Mouse (Mus musculus): ENCODE measurements around the gene Prkab1. TPM values are rescaled to one million over a fixed set of nuclear protein-coding genes. Genes with fewer than 3 reads are reported as not detected.

Prkab1 gene
- polyA plus RNA-seq, 1 experiment: 27.7 TPM

GRCm38 (mm10) chr5:116004271-116004670 is 20.0 kb downstream of the Prkab1 start:
- Histone ChIP-seq H3K4me1 (ENCODE audit: control insufficient read depth, insufficient read depth, low read length) (no peaks in the 10 kb centered on the region), H3K27ac (ENCODE audit: insufficient read depth, low read length) (no peak overlapping the region), H3K9me3 (replicated peaks; ENCODE audit: control insufficient read depth, insufficient read depth, low read length, poor library complexity, severe bottlenecking) (no peaks in the 10 kb centered on the region), H3K4me3 (ENCODE audit: low read depth, low read length) (no peak overlapping the region), H3K9ac (ENCODE audit: low read depth, poor library complexity, severe bottlenecking) (no peak overlapping the region), H3K27me3 (ENCODE audit: control insufficient read depth, insufficient read depth, low read length, poor library complexity, severe bottlenecking) (no peaks in the 10 kb centered on the region), H3K36me3 (ENCODE audit: control insufficient read depth, insufficient read depth, low read length, poor library complexity, severe bottlenecking) (no peaks in the 10 kb centered on the region)
- TF ChIP-seq POLR2A (IDR thresholded peaks at IDR 0.05; ENCODE audit: insufficient read depth, low read length): no peak
- no peak for TF ChIP-seq CTCF (IDR thresholded peaks at IDR 0.05; ENCODE audit: low read depth, low read length)
- no peak for TF ChIP-seq EP300 (IDR thresholded peaks at IDR 0.05; ENCODE audit: insufficient read depth, low read depth, low read length)

- no peak overlapping the region for H3K9ac ChIP-seq (ENCODE audit: low read depth, poor library complexity, severe bottlenecking)
- H3K4me3 ChIP-seq (ENCODE audit: low read depth, low read length): peak overlapping the region; percentile 19
- H3K4me1 ChIP-seq (ENCODE audit: control insufficient read depth, insufficient read depth, low read length): no peaks in the 10 kb centered on the region
- no peak for TF ChIP-seq EP300 (IDR thresholded peaks at IDR 0.05; ENCODE audit: insufficient read depth, low read depth, low read length)
- TF ChIP-seq CTCF (IDR thresholded peaks at IDR 0.05; ENCODE audit: low read depth, low read length): no peak
- TF ChIP-seq POLR2A (IDR thresholded peaks at IDR 0.05; ENCODE audit: insufficient read depth, low read length): no peak
- no peak overlapping the region for H3K27ac ChIP-seq (ENCODE audit: insufficient read depth, low read length)
- H3K27me3 ChIP-seq (ENCODE audit: control insufficient read depth, insufficient read depth, low read length, poor library complexity, severe bottlenecking): no peaks in the 10 kb centered on the region
- no peaks in the 10 kb centered on the region for H3K9me3 ChIP-seq (replicated peaks; ENCODE audit: control insufficient read depth, insufficient read depth, low read length, poor library complexity, severe bottlenecking)
- no peaks in the 10 kb centered on the region for H3K36me3 ChIP-seq (ENCODE audit: control insufficient read depth, insufficient read depth, low read length, poor library complexity, severe bottlenecking)
Observed at GRCm38 (mm10) chr5:116003825-116004224, 20.5 kb downstream of the Prkab1 start.

- H3K4me1 ChIP-seq (ENCODE audit: control insufficient read depth, insufficient read depth, low read length): no peaks in the 10 kb centered on the region
- no peak overlapping the region for H3K9ac ChIP-seq (ENCODE audit: low read depth, poor library complexity, severe bottlenecking)
- TF ChIP-seq POLR2A (IDR thresholded peaks at IDR 0.05; ENCODE audit: insufficient read depth, low read length): no peak
- TF ChIP-seq CTCF (IDR thresholded peaks at IDR 0.05; ENCODE audit: low read depth, low read length): no peak
- TF ChIP-seq EP300 (IDR thresholded peaks at IDR 0.05; ENCODE audit: insufficient read depth, low read depth, low read length): no peak
- H3K36me3 ChIP-seq (ENCODE audit: control insufficient read depth, insufficient read depth, low read length, poor library complexity, severe bottlenecking): no peaks in the 10 kb centered on the region
- no peak overlapping the region for H3K27ac ChIP-seq (ENCODE audit: insufficient read depth, low read length)
- H3K4me3 ChIP-seq (ENCODE audit: low read depth, low read length): peak overlapping the region; percentile 19
- H3K27me3 ChIP-seq (ENCODE audit: control insufficient read depth, insufficient read depth, low read length, poor library complexity, severe bottlenecking): no peaks in the 10 kb centered on the region
- H3K9me3 ChIP-seq (replicated peaks; ENCODE audit: control insufficient read depth, insufficient read depth, low read length, poor library complexity, severe bottlenecking): no peaks in the 10 kb centered on the region
Observed at GRCm38 (mm10) chr5:116003154-116003553, 21.2 kb downstream of the Prkab1 start.

GRCm38 (mm10) chr5:115997376-115997775 is 26.9 kb downstream of the Prkab1 start:
- peaks cover 2% of the 10 kb centered on the region for H3K4me1 ChIP-seq (ENCODE audit: control insufficient read depth, insufficient read depth, low read length)

GRCm38 (mm10) chr5:115994101-115994500 is 30.2 kb downstream of the Prkab1 start:
- H3K4me3 ChIP-seq (ENCODE audit: low read depth, low read length): no peak overlapping the region
- no peak overlapping the region for H3K9ac ChIP-seq (ENCODE audit: low read depth, poor library complexity, severe bottlenecking)
- no peaks in the 10 kb centered on the region for H3K27me3 ChIP-seq (ENCODE audit: control insufficient read depth, insufficient read depth, low read length, poor library complexity, severe bottlenecking)
- H3K4me1 ChIP-seq (ENCODE audit: control insufficient read depth, insufficient read depth, low read length): peaks cover 2% of the 10 kb centered on the region
- H3K36me3 ChIP-seq (ENCODE audit: control insufficient read depth, insufficient read depth, low read length, poor library complexity, severe bottlenecking): peaks cover 17% of the 10 kb centered on the region
- H3K9me3 ChIP-seq (replicated peaks; ENCODE audit: control insufficient read depth, insufficient read depth, low read length, poor library complexity, severe bottlenecking): no peaks in the 10 kb centered on the region
- TF ChIP-seq CTCF (IDR thresholded peaks at IDR 0.05; ENCODE audit: low read depth, low read length): no peak
- TF ChIP-seq POLR2A (IDR thresholded peaks at IDR 0.05; ENCODE audit: insufficient read depth, low read length): no peak
- no peak for TF ChIP-seq EP300 (IDR thresholded peaks at IDR 0.05; ENCODE audit: insufficient read depth, low read depth, low read length)
- no peak overlapping the region for H3K27ac ChIP-seq (ENCODE audit: insufficient read depth, low read length)

More at GRCm38 (mm10) chr5:115997376-115997775, 26.9 kb downstream of the Prkab1 start:
- no peak for TF ChIP-seq EP300 (IDR thresholded peaks at IDR 0.05; ENCODE audit: insufficient read depth, low read depth, low read length)
- TF ChIP-seq CTCF (IDR thresholded peaks at IDR 0.05; ENCODE audit: low read depth, low read length): no peak
- TF ChIP-seq POLR2A (IDR thresholded peaks at IDR 0.05; ENCODE audit: insufficient read depth, low read length): no peak
- Histone ChIP-seq H3K9ac (ENCODE audit: low read depth, poor library complexity, severe bottlenecking) (no peak overlapping the region), H3K36me3 (ENCODE audit: control insufficient read depth, insufficient read depth, low read length, poor library complexity, severe bottlenecking) (peaks cover 5% of the 10 kb centered on the region), H3K4me3 (ENCODE audit: low read depth, low read length) (no peak overlapping the region), H3K27me3 (ENCODE audit: control insufficient read depth, insufficient read depth, low read length, poor library complexity, severe bottlenecking) (no peaks in the 10 kb centered on the region), H3K9me3 (replicated peaks; ENCODE audit: control insufficient read depth, insufficient read depth, low read length, poor library complexity, severe bottlenecking) (no peaks in the 10 kb centered on the region), H3K27ac (ENCODE audit: insufficient read depth, low read length) (no peak overlapping the region)

GRCm38 (mm10) chr5:115991717-115992116 is 32.6 kb downstream of the Prkab1 start:
- Histone ChIP-seq H3K27ac (ENCODE audit: insufficient read depth, low read length) (no peak overlapping the region), H3K9me3 (replicated peaks; ENCODE audit: control insufficient read depth, insufficient read depth, low read length, poor library complexity, severe bottlenecking) (no peaks in the 10 kb centered on the region), H3K36me3 (ENCODE audit: control insufficient read depth, insufficient read depth, low read length, poor library complexity, severe bottlenecking) (peaks cover 23% of the 10 kb centered on the region), H3K4me3 (ENCODE audit: low read depth, low read length) (no peak overlapping the region), H3K27me3 (ENCODE audit: control insufficient read depth, insufficient read depth, low read length, poor library complexity, severe bottlenecking) (no peaks in the 10 kb centered on the region), H3K9ac (ENCODE audit: low read depth, poor library complexity, severe bottlenecking) (no peak overlapping the region), H3K4me1 (ENCODE audit: control insufficient read depth, insufficient read depth, low read length) (no peaks in the 10 kb centered on the region)
- TF ChIP-seq POLR2A (IDR thresholded peaks at IDR 0.05; ENCODE audit: insufficient read depth, low read length): no peak

All from ES-Bruce4 (cell line).